Mouse (Mus musculus) urinary bladder, adult 2 months (tissue): ENCODE results near the gene Tsnax. TPM values are rescaled to one million over a fixed set of nuclear protein-coding genes. Genes with fewer than 3 reads are reported as not detected.

Experiments
- DNase-seq: peaks from one replicate; pipeline ENCODE4 v3.0.0; 2022; ENCODE audit warnings: low spot score
- polyA plus RNA-seq: library from polyadenylated mRNA; depleted of rRNA; stranded (reverse); fragments of >200 nt; gene quantifications from 2 replicates; pipeline ENCODE4 v1.2.3, GENCODE M21; 2012; rRNA removed

Tsnax gene
- polyA plus RNA-seq, 1 experiment = 98.2 TPM

DNA sequence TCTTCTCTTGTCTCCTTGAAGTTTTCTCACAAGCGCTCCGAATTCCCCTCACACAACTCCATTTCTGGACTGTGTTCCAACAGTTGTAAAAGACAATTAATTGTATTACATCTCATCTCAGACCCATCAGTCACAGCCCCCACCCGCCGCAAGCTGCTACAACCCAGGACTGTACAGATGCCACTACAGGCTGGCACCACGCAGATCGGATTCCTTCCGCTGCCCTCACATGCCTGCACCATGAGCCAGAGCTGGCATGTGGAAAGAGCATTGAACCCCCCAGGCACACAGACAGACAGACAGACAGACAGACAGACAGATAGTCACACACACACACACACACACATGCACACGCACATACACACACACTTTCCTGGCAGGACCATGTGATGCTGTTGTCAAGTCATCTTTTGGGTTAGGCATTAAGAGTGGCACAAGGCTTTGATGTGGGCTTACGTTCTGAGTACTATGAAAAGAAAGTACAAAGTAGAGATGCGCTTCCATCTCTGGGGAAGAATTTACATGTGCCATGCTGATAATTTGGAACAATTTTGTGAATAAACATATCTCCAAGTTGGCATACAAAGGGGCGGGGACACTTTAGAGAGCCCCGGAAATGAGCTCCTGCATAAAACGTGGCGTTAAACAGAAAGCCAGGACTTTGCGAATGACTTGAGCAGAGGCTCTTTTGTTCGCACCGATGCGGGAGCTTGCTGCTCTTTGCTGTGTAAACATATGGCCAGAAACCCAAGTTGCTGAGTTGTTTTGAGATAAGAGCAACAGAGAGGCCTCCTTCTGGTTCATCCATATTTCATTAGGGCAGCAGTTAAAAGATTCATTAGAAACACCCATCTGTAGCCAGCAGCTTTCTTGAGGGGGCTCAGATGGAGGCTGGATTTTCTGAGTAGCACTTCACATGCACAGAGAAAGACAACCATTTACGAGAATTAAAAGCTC, 67.9 kb downstream of the Tsnax start:
- no peak for DNase-seq

- no peak for DNase-seq
Measured at GRCm38 (mm10) chr8:125083746-125084145, 70.9 kb downstream of the Tsnax start.

Other genes with a start within 250 kb of the Tsnax start
- 0.08 and 0.10 TPM in 2 replicates for gene Trim67, start 219.9 kb upstream of the Tsnax start, polyA plus RNA-seq
- gene Gnpat, start 150.0 kb upstream of the Tsnax start, polyA plus RNA-seq = 91.4 and 95.2 TPM in 2 replicates
- 23.5 and 25.7 TPM in 2 replicates for gene 2810004N23Rik, start 149.9 kb upstream of the Tsnax start, polyA plus RNA-seq
- 12.2 and 13.9 TPM in 2 replicates for gene Exoc8, start 115.3 kb upstream of the Tsnax start, polyA plus RNA-seq
- 17.2 and 17.6 TPM in 2 replicates for gene Sprtn, start 115.1 kb upstream of the Tsnax start, polyA plus RNA-seq
- 33.5 and 43.6 TPM in 2 replicates for gene Egln1, start 63.7 kb upstream of the Tsnax start, polyA plus RNA-seq
- 0.84 and 0.91 TPM in 2 replicates for gene Disc1, start 41.2 kb downstream of the Tsnax start, polyA plus RNA-seq